Mouse (Mus musculus): ENCODE measurements around the gene Gpr174. TPM values are rescaled to one million over a fixed set of nuclear protein-coding genes. Genes with fewer than 3 reads are reported as not detected.
A peak's percentile ranks its signal among the peaks of the same experiment; 100 is the strongest.
"Not testable (repeated sequence)": the region's sequence is repeated elsewhere in the genome, so short reads cannot be mapped to it uniquely, and the experiment has no call there.

Gene Gpr174
- total and polyA plus RNA-seq, 3 experiments, result 8.5 to 30.3 (median 16.2) TPM

DNA sequence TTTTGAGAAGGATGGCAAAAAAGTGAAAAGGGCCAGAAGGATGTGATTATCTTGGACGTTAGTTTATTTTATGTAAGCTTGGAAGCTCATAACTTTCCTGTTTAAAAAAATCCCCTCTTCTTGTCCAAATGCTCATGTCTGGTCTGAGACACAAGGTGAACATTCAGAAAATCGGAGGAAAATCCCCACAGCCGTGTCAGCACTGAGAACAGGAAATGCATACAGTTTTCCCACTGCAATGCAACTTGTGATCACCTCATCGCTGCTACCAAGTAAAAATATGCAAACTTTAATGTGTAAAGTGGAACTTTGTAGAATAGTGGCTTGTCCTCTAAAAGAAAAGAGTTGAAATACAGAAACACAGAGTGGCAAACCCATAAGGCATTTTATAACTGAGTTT lies 28.5 kb downstream of the Gpr174 start:
- DNase-seq (ENCODE audit: extremely low read depth), result peak; percentile 45
- Histone ChIP-seq H3K27me3 (replicated peaks) (no peaks in the 10 kb centered on the region), H3K79me2 (replicated peaks; ENCODE audit: control insufficient read depth, extremely low read depth, insufficient read depth, poor library complexity, severe bottlenecking) (peaks cover 6% of the 10 kb centered on the region; the same call in 1 of the 2 replicates), H3K4me1 (ENCODE audit: control insufficient read depth in 1 of 2, insufficient read depth in 2 of 2) (peaks cover 2 to 20% of the 10 kb centered on the region in 2 experiments; a peak in 3 of 4 replicates), H3K36me3 (replicated peaks in 1 of 2; ENCODE audit: control insufficient read depth in 1 of 2, insufficient read depth in 1 of 2, low read length in 1 of 2) (peaks cover 0 to 7% of the 10 kb centered on the region in 2 experiments), H3K9ac (ENCODE audit: insufficient read depth, low read depth) (peak overlapping the region; percentile 48; the same call in 1 of the 2 replicates), H3K4me3 (replicated peaks in 1 of 3; ENCODE audit: low read depth in 2 of 3, low read length in 2 of 3, poor library complexity in 1 of 3) (no peak overlapping the region), H3K27ac (ENCODE audit: insufficient read depth, low read depth) (peak overlapping the region; percentile 64; the same call in 1 of the 2 replicates), H3K9me3 (replicated peaks; ENCODE audit: low read length) (no peaks in the 10 kb centered on the region), H3K4me2 (ENCODE audit: insufficient read depth, low read depth, poor library complexity, severe bottlenecking) (peak overlapping the region; percentile 67; the same call in 1 of the 2 replicates)
- TF ChIP-seq CHD2 (IDR thresholded peaks at IDR 0.05; ENCODE audit: low read length), result no peak
- TF ChIP-seq NELFE (IDR thresholded peaks at IDR 0.05; ENCODE audit: low read depth, low read length), result no peak
- no peak for TF ChIP-seq NRF1 (IDR thresholded peaks at IDR 0.05; ENCODE audit: low read depth, low read length)
- no peak for TF ChIP-seq UBTF (IDR thresholded peaks at IDR 0.05; ENCODE audit: low read depth, low read length)
- no peak for TF ChIP-seq JUND (conservative IDR thresholded peaks at IDR 0.05; ENCODE audit: low read depth, low read length)
- no peak for TF ChIP-seq ZC3H11A (IDR thresholded peaks at IDR 0.05; ENCODE audit: low read depth, low read length)
- no peak for TF ChIP-seq GABPA (IDR thresholded peaks at IDR 0.05; ENCODE audit: insufficient replicate concordance, low read depth, low read length)
- TF ChIP-seq KAT2A (IDR thresholded peaks at IDR 0.05; ENCODE audit: insufficient replicate concordance, low read length), result no peak
- no peak for TF ChIP-seq USF2 (conservative IDR thresholded peaks at IDR 0.05; ENCODE audit: low read depth, low read length)
- TF ChIP-seq HCFC1 (IDR thresholded peaks at IDR 0.05; ENCODE audit: low read depth, low read length), result no peak
- TF ChIP-seq MXI1 (IDR thresholded peaks at IDR 0.05; ENCODE audit: low read depth, low read length), result no peak
- TF ChIP-seq ZNF384 (IDR thresholded peaks at IDR 0.05; ENCODE audit: low read depth, low read length), result 0 out of 2 replicates have a peak, but pooled peaks have one; percentile 13
- peak; percentile 12; the same call in 1 of the 2 replicates for TF ChIP-seq BHLHE40 (IDR thresholded peaks at IDR 0.05; ENCODE audit: low read depth, low read length)
- no peak for TF ChIP-seq SIN3A (IDR thresholded peaks at IDR 0.05; ENCODE audit: low read length)
- TF ChIP-seq IRF4 (IDR thresholded peaks at IDR 0.05; ENCODE audit: low read depth, low read length), result no peak
- no peak for TF ChIP-seq CHD1 (IDR thresholded peaks at IDR 0.05; ENCODE audit: low read depth, low read length)
- TF ChIP-seq TCF12 (IDR thresholded peaks at IDR 0.05; ENCODE audit: low read depth, low read length), result no peak
- TF ChIP-seq EP300 (IDR thresholded peaks at IDR 0.05; ENCODE audit: low read length), result peak; percentile 54; the same call in 1 of the 2 replicates
- TF ChIP-seq ZMIZ1 (IDR thresholded peaks at IDR 0.05; ENCODE audit: low read depth, low read length), result no peak
- TF ChIP-seq USF1 (IDR thresholded peaks at IDR 0.05; ENCODE audit: low read depth, low read length), result no peak
- no peak for TF ChIP-seq RAD21 (IDR thresholded peaks at IDR 0.05; ENCODE audit: low read depth, low read length)
- no peak for TF ChIP-seq E2F4 (IDR thresholded peaks at IDR 0.05; ENCODE audit: insufficient replicate concordance, low read depth, low read length)
- TF ChIP-seq MYC (IDR thresholded peaks at IDR 0.05; ENCODE audit: low read depth, low read length), result no peak
- TF ChIP-seq POLR2AphosphoS2 (IDR thresholded peaks at IDR 0.05; ENCODE audit: low read depth, low read length), result no peak
- TF ChIP-seq JUN (IDR thresholded peaks at IDR 0.05; ENCODE audit: insufficient read depth, low read depth, low read length), result no peak
- no peak for TF ChIP-seq MEF2A (IDR thresholded peaks at IDR 0.05; ENCODE audit: borderline replicate concordance, low read depth, low read length)
- no peak for TF ChIP-seq TBP (conservative IDR thresholded peaks at IDR 0.05; ENCODE audit: low read depth, low read length)
- TF ChIP-seq MAZ (IDR thresholded peaks at IDR 0.05; ENCODE audit: low read depth, low read length), result no peak
- TF ChIP-seq ETS1 (conservative IDR thresholded peaks at IDR 0.05; ENCODE audit: low read depth, low read length), result peak; percentile 60
- no peak for TF ChIP-seq RCOR1 (conservative IDR thresholded peaks at IDR 0.05; ENCODE audit: low read depth, low read length)
- no peak for TF ChIP-seq PAX5 (IDR thresholded peaks at IDR 0.05; ENCODE audit: low read length)
- no peak for TF ChIP-seq CTCF (conservative IDR thresholded peaks at IDR 0.05 in 1 of 2, IDR thresholded peaks at IDR 0.05 in 1 of 2; ENCODE audit: low read depth in 2 of 2, low read length in 2 of 2)
- in situ Hi-C loops (cut with MboI; ENCODE audit: low pct_ligation_motif_present, low pct_unique_long_range_greater_than_20kb, low sequenced_read_pairs), result no loop called here
- dilution Hi-C loops (cut with MboI; ENCODE audit: extremely low pct_ligation_motif_present, extremely low pct_unique_long_range_greater_than_20kb, low sequenced_read_pairs), result no loop called here

DNA sequence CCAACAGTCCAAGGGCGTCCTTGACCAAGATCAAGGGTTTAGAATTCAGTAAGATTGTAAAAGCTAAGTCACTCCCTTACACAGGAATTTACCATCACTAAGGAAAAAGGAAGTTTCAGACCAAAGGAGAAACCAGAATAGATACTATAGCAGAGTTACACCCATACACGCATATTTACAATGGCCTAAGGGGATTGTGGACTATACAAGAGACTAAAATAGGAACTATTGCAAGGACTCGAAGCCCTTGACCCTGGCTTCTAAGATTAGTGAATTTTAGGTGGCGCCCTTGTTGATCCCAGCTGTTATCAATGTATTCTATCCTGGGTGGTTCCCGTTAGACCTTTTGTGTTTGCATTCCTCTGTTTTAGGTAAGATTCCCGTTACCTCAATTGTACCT lies 42.2 kb downstream of the Gpr174 start:
- dilution Hi-C loops (cut with MboI; ENCODE audit: extremely low pct_ligation_motif_present, extremely low pct_unique_long_range_greater_than_20kb, low sequenced_read_pairs); H3K27me3 ChIP-seq (replicated peaks); H3K27ac ChIP-seq (ENCODE audit: insufficient read depth, low read depth); H3K4me2 ChIP-seq (ENCODE audit: insufficient read depth, low read depth, poor library complexity, severe bottlenecking); H3K79me2 ChIP-seq (replicated peaks; ENCODE audit: control insufficient read depth, extremely low read depth, insufficient read depth, poor library complexity, severe bottlenecking); H3K4me1 ChIP-seq (ENCODE audit: control insufficient read depth in 1 of 2, insufficient read depth in 2 of 2); H3K9ac ChIP-seq (ENCODE audit: insufficient read depth, low read depth); H3K9me3 ChIP-seq (replicated peaks; ENCODE audit: low read length); H3K4me3 ChIP-seq (replicated peaks in 1 of 3; ENCODE audit: low read depth in 2 of 3, low read length in 2 of 3, poor library complexity in 1 of 3); DNase-seq (ENCODE audit: extremely low read depth); H3K36me3 ChIP-seq (replicated peaks in 1 of 2; ENCODE audit: control insufficient read depth in 1 of 2, insufficient read depth in 1 of 2, low read length in 1 of 2); in situ Hi-C loops (cut with MboI; ENCODE audit: low pct_ligation_motif_present, low pct_unique_long_range_greater_than_20kb, low sequenced_read_pairs): not testable (repeated sequence)
